Mouse (Mus musculus): Measurements from ENCODE around the gene Pskh1.

DNA sequence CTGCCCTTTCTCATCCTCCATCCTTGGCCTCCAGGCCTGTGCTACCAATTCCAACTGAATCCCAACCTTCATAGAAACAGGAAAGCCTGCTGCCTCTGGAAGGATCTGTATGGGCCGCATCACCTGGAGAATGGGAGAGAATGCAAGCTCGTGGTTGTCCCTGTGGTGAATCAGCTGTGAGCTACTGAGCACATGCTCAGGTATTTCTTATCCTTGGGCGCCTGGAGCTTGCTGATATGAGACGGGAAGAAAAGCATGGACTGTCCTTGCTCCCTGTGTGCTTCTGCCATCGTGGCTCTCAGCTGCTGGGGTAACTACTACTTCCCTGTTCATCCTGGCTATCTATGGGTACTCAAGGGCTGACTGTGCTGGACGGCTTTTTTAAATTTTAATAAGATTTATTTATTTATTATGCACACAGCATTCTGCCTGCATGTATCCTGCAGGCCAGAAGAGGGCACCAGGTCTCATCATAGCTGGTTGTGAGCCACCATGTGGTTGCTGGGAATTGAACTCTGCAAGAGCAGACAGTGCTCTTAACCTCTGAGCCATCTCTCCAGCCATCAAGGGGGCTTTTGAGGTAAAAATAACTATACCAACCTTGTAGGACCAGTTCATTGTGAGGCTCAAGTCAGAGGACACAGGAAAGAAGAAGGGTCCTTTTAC lies 33.7 kb upstream of the Pskh1 start:
- TF ChIP-seq HCFC1 (IDR thresholded peaks at IDR 0.05; ENCODE audit: borderline replicate concordance, insufficient read depth, low read length) (no peak), CHD2 (IDR thresholded peaks at IDR 0.05; ENCODE audit: low read depth, low read length) (no peak), MAFK (IDR thresholded peaks at IDR 0.05; ENCODE audit: insufficient read depth, low read depth, low read length) (no peak), ZC3H11A (IDR thresholded peaks at IDR 0.05; ENCODE audit: borderline replicate concordance, low read depth, low read length) (no peak), ZNF384 (IDR thresholded peaks at IDR 0.05; ENCODE audit: low read depth, low read length) (no peak)

Data from ES-E14 (cell line).